Mouse (Mus musculus): ENCODE results near the gene Arpc5l.

DNA sequence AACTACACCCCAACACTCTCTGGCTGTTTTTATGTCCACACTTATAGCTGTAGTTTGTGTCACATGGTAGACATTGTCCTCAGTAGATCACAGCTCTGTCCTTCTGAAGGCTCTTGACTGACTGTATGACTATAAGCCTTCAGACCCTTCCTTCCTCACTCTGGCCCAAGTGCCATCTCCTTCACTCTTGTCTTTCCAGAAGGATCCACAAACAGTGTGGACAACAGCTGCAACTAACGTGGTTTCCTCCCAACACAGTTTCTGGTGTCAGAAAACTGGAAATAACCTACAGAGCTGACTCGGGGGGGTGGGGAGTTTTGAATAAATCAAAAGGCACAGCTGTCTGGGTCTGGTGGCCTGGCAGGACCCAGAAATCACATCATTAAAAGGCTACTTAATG is 49.1 kb upstream of the Arpc5l start:
- TF ChIP-seq CTCF (IDR thresholded peaks at IDR 0.05 in 2 of 3, conservative IDR thresholded peaks at IDR 0.05 in 1 of 3; ENCODE audit: control insufficient read depth in 1 of 3, insufficient read depth in 1 of 3, low read depth in 2 of 3, low read length in 3 of 3, poor library complexity in 1 of 3, severe bottlenecking in 1 of 3) = no peak
- no peak for TF ChIP-seq TCF12 (IDR thresholded peaks at IDR 0.05; ENCODE audit: low read depth, low read length)
- TF ChIP-seq CHD2 (IDR thresholded peaks at IDR 0.05; ENCODE audit: low read length) = no peak
- no peak for TF ChIP-seq POLR2A (IDR thresholded peaks at IDR 0.05; ENCODE audit: control insufficient read depth in 1 of 2, insufficient read depth in 1 of 2, low read depth in 1 of 2, low read length in 2 of 2, poor library complexity in 1 of 2)
- no peak for TF ChIP-seq NELFE (IDR thresholded peaks at IDR 0.05; ENCODE audit: low read depth, low read length)
- TF ChIP-seq HCFC1 (IDR thresholded peaks at IDR 0.05; ENCODE audit: low read depth, low read length) = no peak
- TF ChIP-seq ETS1 (IDR thresholded peaks at IDR 0.05; ENCODE audit: low read depth, low read length) = no peak
